9 mouse cellular contexts compared by ENCODE assay signal in the genomic region with DNA sequence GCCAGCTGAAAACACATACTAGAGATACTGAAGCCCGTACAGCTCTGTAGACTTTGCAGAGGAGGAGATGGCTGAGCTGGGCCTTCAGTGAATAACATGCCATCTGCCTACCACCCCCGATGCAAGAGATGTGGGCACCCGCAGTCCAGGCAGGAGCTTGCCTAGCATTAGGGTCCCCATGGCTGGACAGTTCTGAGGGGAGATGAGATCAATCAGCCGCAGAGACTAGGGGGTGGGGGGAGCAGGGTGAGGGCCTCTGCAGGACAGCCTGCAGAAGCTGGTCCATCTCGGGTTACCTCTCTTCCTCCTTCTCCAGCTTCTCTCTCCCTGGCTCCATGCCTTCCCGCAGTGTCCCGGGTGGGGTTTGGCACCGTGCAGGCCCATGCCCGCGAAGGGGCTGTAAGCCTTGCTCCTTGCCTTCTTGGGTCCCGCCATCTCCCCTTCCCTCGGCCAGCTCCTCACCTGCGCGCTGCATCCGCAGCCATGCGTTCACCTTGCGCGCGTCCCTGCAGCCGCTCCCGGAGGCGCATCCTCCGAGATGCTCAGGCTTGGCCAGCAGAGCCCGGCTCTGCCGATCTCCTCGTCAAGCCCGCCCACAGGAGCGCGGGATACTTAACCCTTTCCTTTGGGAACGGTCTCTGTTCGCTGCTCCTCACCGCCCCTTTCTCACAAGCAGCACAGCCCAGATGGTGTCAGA. TPM values are rescaled to one million over a fixed set of nuclear protein-coding genes. Genes with fewer than 3 reads are reported as not detected.
A peak's percentile ranks its signal among the peaks of the same experiment; 100 is the strongest.
DNase-seq lines count a peak whose midpoint lies in the region; ATAC-seq lines count a peak whose summit lies in the region.
"Had no signal": no experiment of that assay in that cellular context is flagged by ENCODE, and none has a peak within 500 bp of the region (broad histone marks: within the 10 kb centered on the region; RNA-seq: fewer than 3 reads in every experiment).

Gene Prrt3, minus strand, starts transcription at position 544 of the 697 bp plus-strand sequence.

- H3K36me3 ChIP-seq in heart, embryonic 14.5 days (ENCODE audit: control insufficient read depth, insufficient read depth, low read length) = no peaks in the 10 kb centered on the region

- 5% methylated on average over 32 of the region's 32 CpGs for WGBS in heart, embryonic 14.5 days

- peak within 1 kb of the TSS; percentile 54 for H3K4me2 ChIP-seq in heart, embryonic 14.5 days (ENCODE audit: low read length)

- H3K4me1 ChIP-seq in heart, embryonic 14.5 days (ENCODE audit: control insufficient read depth in 2 of 2, insufficient read depth in 2 of 2, low read length in 2 of 2) = 0 out of 4 replicates have a peak, but pooled peaks cover 0 to 5% of the 10 kb centered on the region in 2 experiments

- peaks cover 38% of the 10 kb centered on the region for H3K27me3 ChIP-seq in heart, embryonic 14.5 days (ENCODE audit: control insufficient read depth, insufficient read depth, low read length)

- H3K4me3 ChIP-seq in heart, embryonic 14.5 days (ENCODE audit: control insufficient read depth in 1 of 2, insufficient read depth in 1 of 2, low read depth in 1 of 2, low read length in 2 of 2) = peak within 1 kb of the TSS; percentile 10 to 24

- DNase-seq in heart, postnatal 36 days = no peak
- peak; percentile 84 for DNase-seq in cerebellum, adult 9-10 months
- peak; percentile 69 to 70 for DNase-seq in frontal cortex, postnatal 14 days (ENCODE audit: low spot score in 2 of 2)
- peak; percentile 78 to 85 for DNase-seq in left cerebral cortex, postnatal 14 days (ENCODE audit: low spot score in 2 of 2)
- DNase-seq in retina, postnatal 7 days (ENCODE audit: low read depth, low spot score) = peak; percentile 25
- no peak for DNase-seq in spleen, postnatal 36 days (ENCODE audit: low spot score in 2 of 2)
- DNase-seq in heart, postnatal 10 days = no peak

- no peak within 1 kb of the TSS for H3K27ac ChIP-seq in heart, embryonic 14.5 days (replicated peaks in 1 of 2; ENCODE audit: control insufficient read depth in 1 of 2, insufficient read depth in 1 of 2, low read depth in 2 of 2, low read length in 2 of 2)

- peak within 1 kb of the TSS; percentile 41; the same call in 1 of the 2 replicates for H3K9ac ChIP-seq in heart, embryonic 14.5 days (ENCODE audit: low read length)

- ATAC-seq in heart, embryonic 14.5 days (ENCODE audit: insufficient number of reproducible peaks, insufficient read depth, low FRiP score, low read depth) = no peak

- no peaks in the 10 kb centered on the region for H3K9me3 ChIP-seq in heart, embryonic 14.5 days (ENCODE audit: control insufficient read depth, low read length)

- intact Hi-C loops in heart, postnatal 36 days (cut with DNase I) = no loop called here
- intact Hi-C loops in left cerebral cortex, postnatal 14 days (cut with DNase I) = loop anchor here (5.0 kb wide), 1 partner anchor 106 kb away; no protein-coding TSS in a partner anchor
- intact Hi-C loops in heart, postnatal 10 days (cut with DNase I) = no loop called here

RNA-seq across cellular contexts. Expression of gene Prrt3, which starts in this region (rescaled TPM):
- polyA plus RNA-seq in heart, embryonic 14.5 days (2014; fragmentation: Nextera tagmentation; extraction: Ambion mirVana) = 0.13 and 0.27 TPM in 2 replicates
- not detected for total RNA-seq in heart, postnatal 36 days (2021)
- 10 to 100 TPM; 48.0 to 48.6 TPM for total RNA-seq in left cerebral cortex, postnatal 14 days (2021)
- not detected for total RNA-seq in heart, postnatal 10 days (2021)
- total RNA-seq: hematopoietic stem cell, adult 5-6 weeks had no signal

Comparison
In these comparisons a context has a peak if more than half of its experiments do, and no peak if none do; other contexts are left out.
1. RNA of gene Prrt3 (total RNA-seq): 48.0 to 48.6 TPM in left cerebral cortex, postnatal 14 days; not detected in heart, postnatal 10 days and not detected in heart, postnatal 36 days; every median in the first group is over 10 times any median in the second.
2. DNase-seq: peak in cerebellum, adult 9-10 months (single experiment), frontal cortex, postnatal 14 days (2 of 2), left cerebral cortex, postnatal 14 days (2 of 2) and retina, postnatal 7 days (single experiment); none in heart, postnatal 36 days (0 of 2), spleen, postnatal 36 days (0 of 2) and heart, postnatal 10 days (0 of 2).